Mouse (Mus musculus) forebrain, embryonic 15.5 days (tissue): ENCODE measurements at regions not wholly inside any gene's neighbourhood (a gene's known extent, or its start where the extent isn't known, plus 50 kb on each side); places are given as distances from the start of the nearest gene placed in this dataset.
A peak's percentile ranks its signal among the peaks of the same experiment; 100 is the strongest.
"Not testable (repeated sequence)": the region's sequence is repeated elsewhere in the genome, so short reads cannot be mapped to it uniquely, and the experiment has no call there.

Experiments used
- ATAC-seq: fragments of 200-750 bp; cut with Nextera tagmentation; replicated peaks from 2 replicates; pipeline ENCODE4 v1.8.0; 2017; ENCODE audit warnings: mild to moderate bottlenecking, moderate TSS enrichment, moderate library complexity
- H3K27ac ChIP-seq: fragments of 300-500 bp; sonication (generic); replicated peaks from 2 replicates; pipeline ENCODE4 v1.5.1; 2015; ENCODE audit warnings: mild to moderate bottlenecking, inconsistent platforms
- H3K27me3 ChIP-seq: fragments of 300-500 bp; sonication (generic); 2 replicates; pipeline ENCODE4 v1.6.1; 2015; ENCODE audit warnings: inconsistent platforms
- H3K36me3 ChIP-seq: fragments of 300-500 bp; sonication (generic); 2 replicates; pipeline ENCODE4 v1.6.1; 2015; ENCODE audit warnings: mild to moderate bottlenecking, inconsistent platforms
- H3K4me1 ChIP-seq: fragments of 300-500 bp; sonication (generic); 2 replicates; pipeline ENCODE4 v1.6.1; 2015; ENCODE audit warnings: inconsistent platforms
- H3K4me2 ChIP-seq: fragments of 300-500 bp; sonication (generic); replicated peaks from 2 replicates; pipeline ENCODE4 v1.6.1; 2015; ENCODE audit warnings: mild to moderate bottlenecking, inconsistent platforms
- H3K4me3 ChIP-seq: fragments of 300-500 bp; sonication (generic); 2 replicates; pipeline ENCODE4 v1.5.1; 2015; ENCODE audit warnings: mild to moderate bottlenecking, inconsistent platforms
- H3K9ac ChIP-seq: fragments of 300-500 bp; sonication (generic); replicated peaks from 2 replicates; pipeline ENCODE4 v1.6.1; 2015; ENCODE audit warnings: mild to moderate bottlenecking, inconsistent platforms
- H3K9me3 ChIP-seq: fragments of 300-500 bp; sonication (generic); 2 replicates; pipeline ENCODE4 v1.6.1; 2016; ENCODE audit warnings: inconsistent platforms
- WGBS: fragments of 180-500 bp; shearing (Covaris S2); methylation state at CpG from one replicate; pipeline ENCODE4 v1.1.7; 2015; ENCODE audit warnings: mixed read lengths; 5-methylcytosine and 5-hydroxymethylcytosine counted together

DNA sequence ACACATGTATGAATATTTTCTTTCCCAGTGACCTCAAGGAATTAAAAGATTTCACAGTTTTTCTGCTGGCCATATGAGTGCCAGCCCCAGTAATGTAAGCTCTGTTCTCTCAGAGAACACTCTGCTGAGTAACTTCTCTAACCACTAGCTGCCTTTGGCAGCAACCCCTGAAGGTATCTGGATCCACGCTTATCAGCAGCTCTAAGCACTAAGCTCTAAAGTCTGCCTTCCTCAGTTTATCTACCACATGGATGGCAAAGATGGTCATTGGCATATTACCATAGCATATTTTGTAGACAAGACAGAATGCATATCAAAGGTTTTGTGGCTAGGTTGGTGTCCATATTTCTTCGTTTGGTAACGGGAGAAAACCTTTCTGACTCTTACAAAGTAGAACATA is 592.3 kb upstream of the Chrm3 start:
- Histone ChIP-seq H3K27me3 (no peaks in the 10 kb centered on the region), H3K9me3 (no peaks in the 10 kb centered on the region), H3K4me2 (no peak overlapping the region), H3K27ac (no peak overlapping the region), H3K4me3 (no peak overlapping the region), H3K36me3 (no peaks in the 10 kb centered on the region), H3K9ac (no peak overlapping the region), H3K4me1 (no peaks in the 10 kb centered on the region)
- no peak for ATAC-seq
- WGBS, result 93% methylated on average over 3 of the region's 3 CpGs

DNA sequence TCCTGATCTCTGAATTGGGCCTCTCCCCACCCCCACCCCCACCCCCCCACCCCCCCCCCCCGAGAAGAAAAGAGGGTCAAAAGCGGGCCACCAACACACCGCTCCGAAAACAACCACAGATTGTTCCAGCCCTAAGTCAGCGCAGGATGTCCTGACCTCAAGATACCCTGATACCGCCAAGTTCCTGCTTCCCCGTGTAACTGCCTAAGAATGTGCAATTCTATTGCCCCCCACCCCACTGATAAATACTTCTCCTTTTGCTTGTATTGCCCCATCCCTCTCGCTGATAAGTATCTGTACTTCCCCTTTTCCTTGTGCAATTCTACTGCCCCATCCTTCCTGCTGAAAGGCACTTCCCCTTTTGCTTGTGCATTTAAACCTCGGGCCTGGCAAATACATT is 590.0 kb upstream of the Chrm3 start:
- not testable (repeated sequence) for H3K4me3 ChIP-seq, H3K27ac ChIP-seq, ATAC-seq, H3K4me2 ChIP-seq, H3K36me3 ChIP-seq, H3K9ac ChIP-seq, H3K27me3 ChIP-seq, H3K9me3 ChIP-seq, H3K4me1 ChIP-seq
- WGBS, result 83% methylated on average over 9 of the region's 9 CpGs

DNA sequence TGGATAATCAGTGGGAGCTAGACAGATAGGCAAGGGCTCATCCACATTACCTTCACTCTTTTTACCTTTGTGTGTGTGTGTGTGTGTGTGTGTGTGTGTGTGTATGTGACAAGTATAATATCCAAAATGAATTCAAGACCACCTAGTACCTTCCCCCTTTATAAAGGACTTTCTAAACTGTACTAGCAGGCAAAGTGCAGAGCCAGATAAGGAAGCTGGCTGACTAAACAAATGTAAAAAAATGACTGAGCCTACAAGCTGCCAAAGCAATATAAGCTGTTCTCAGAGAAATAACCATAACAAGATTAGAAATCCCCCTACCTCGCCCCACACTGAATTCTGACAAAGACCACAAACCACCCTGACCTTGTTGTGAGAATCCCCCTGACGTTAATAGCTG is 586.8 kb upstream of the Chrm3 start:
- Histone ChIP-seq H3K4me3 (no peak overlapping the region), H3K9me3 (no peaks in the 10 kb centered on the region), H3K9ac (no peak overlapping the region), H3K27me3 (no peaks in the 10 kb centered on the region), H3K4me2 (no peak overlapping the region), H3K4me1 (0 out of 2 replicates have a peak, but pooled peaks cover 5% of the 10 kb centered on the region), H3K27ac (no peak overlapping the region), H3K36me3 (no peaks in the 10 kb centered on the region)
- no peak for ATAC-seq
- WGBS, result 75% methylated on average over 2 of the region's 2 CpGs

DNA sequence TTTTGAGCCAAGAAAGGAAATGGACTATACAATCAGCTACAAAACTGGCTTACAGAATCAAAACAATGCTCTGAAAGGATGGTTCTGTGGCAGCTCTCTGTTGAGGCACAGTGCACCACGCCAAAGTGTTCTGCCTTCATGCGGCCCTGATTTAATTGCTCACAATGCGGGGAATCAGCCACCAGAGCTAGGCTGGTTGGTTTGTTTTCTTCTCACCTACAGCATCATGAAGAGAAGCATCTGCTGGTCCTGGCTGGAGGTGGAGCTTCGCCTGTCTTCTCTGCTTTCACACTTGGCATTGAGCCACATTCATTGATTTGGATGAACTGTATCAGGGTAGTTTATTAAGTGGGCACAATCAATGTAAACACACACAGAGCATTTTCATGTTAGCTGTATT is 583.2 kb upstream of the Chrm3 start:
- Histone ChIP-seq H3K9me3 (no peaks in the 10 kb centered on the region), H3K36me3 (no peaks in the 10 kb centered on the region), H3K9ac (no peak overlapping the region), H3K27ac (no peak overlapping the region), H3K4me3 (no peak overlapping the region), H3K27me3 (no peaks in the 10 kb centered on the region), H3K4me1 (0 out of 2 replicates have a peak, but pooled peaks cover 5% of the 10 kb centered on the region), H3K4me2 (no peak overlapping the region)
- 36% methylated on average over 4 of the region's 4 CpGs for WGBS
- ATAC-seq, result peak; percentile 75

DNA sequence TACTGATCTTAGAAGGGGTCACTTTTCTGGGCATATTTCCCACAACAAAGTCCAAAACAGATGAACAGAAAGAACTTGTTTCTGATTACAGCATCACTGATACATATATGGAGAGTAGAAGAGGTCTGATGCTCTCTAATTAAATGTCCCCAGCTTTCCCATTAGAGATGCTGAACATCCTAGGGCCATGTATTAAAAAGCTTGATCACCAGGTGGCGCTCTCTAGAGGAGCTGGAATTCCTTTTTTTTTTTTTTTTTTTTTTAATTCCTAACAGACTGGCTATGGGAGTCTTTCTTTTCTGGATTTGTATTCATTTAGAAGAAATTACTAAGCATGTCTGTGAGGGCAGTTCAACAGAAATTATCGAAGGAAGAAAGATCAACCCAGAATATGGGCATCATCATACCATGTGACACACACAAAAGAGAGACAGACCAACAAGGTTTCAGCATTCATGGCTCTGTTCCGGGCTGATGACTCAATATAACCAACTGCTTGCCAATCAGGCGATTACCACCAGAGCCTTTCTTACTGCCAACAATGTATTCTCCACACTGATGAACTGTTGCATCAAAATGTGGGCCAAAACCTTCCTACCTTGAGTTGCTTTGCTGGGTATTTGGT is 581.5 kb upstream of the Chrm3 start:
- H3K27me3 ChIP-seq, result no peaks in the 10 kb centered on the region
- H3K9ac ChIP-seq, result no peak overlapping the region
- H3K27ac ChIP-seq, result no peak overlapping the region
- no peak overlapping the region for H3K4me2 ChIP-seq
- no peak overlapping the region for H3K4me3 ChIP-seq
- 0 out of 2 replicates have a peak, but pooled peaks cover 5% of the 10 kb centered on the region for H3K4me1 ChIP-seq
- H3K36me3 ChIP-seq, result no peaks in the 10 kb centered on the region
- ATAC-seq, result 0 out of 2 replicates have a peak, but pooled peaks have one; percentile 41
- 44% methylated on average over 4 of the region's 4 CpGs for WGBS
- H3K9me3 ChIP-seq, result no peaks in the 10 kb centered on the region

DNA sequence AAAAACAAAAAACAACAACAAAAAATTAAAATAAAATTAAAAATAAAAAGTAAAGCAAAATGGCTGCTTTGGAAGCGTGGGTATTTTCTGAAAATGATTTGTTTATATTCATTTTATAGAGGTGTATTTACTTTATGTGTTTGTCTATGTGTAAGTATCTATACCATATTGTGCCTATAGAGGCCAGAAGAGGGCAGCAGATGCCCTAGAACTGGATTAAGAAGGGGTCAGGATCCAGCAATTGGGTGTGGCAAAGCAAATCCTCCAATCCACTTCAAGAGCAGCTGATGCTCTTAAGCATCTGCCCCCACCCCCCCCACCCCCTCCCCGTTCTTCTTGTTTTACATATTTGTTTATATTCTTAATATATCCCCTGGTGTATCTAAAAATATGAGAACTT is 577.6 kb upstream of the Chrm3 start:
- H3K4me2 ChIP-seq, result no peak overlapping the region
- H3K27me3 ChIP-seq, result no peaks in the 10 kb centered on the region
- no peaks in the 10 kb centered on the region for H3K36me3 ChIP-seq
- H3K9me3 ChIP-seq, result no peaks in the 10 kb centered on the region
- ATAC-seq, result no peak
- no peak overlapping the region for H3K27ac ChIP-seq
- no peak overlapping the region for H3K4me3 ChIP-seq
- H3K4me1 ChIP-seq, result no peaks in the 10 kb centered on the region
- 89% methylated on average over 2 of the region's 2 CpGs for WGBS
- no peak overlapping the region for H3K9ac ChIP-seq

DNA sequence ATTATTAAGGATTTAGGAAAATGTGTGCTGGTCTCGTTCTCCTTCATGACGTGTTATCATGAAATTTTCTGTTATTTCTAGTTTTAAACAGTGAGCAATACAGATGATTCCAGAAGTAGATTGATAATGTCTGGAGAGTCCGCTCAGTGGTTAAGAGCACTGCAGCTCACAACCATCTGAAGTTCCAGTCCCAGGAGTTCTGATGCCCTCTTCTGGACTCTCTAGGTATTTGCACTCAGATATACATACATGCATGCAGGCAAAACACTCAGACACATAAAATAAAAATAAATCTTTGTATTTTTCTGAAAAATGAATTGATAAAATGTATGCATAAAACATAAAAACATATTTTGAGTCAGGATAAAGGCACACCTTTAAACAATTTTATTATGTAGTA is 570.1 kb upstream of the Chrm3 start:
- Histone ChIP-seq H3K27me3 (no peaks in the 10 kb centered on the region), H3K4me2 (no peak overlapping the region), H3K36me3 (no peaks in the 10 kb centered on the region), H3K4me1 (no peaks in the 10 kb centered on the region), H3K4me3 (no peak overlapping the region), H3K27ac (no peak overlapping the region), H3K9me3 (no peaks in the 10 kb centered on the region), H3K9ac (no peak overlapping the region)
- 92% methylated on average over 3 of the region's 3 CpGs for WGBS
- ATAC-seq, result no peak

DNA sequence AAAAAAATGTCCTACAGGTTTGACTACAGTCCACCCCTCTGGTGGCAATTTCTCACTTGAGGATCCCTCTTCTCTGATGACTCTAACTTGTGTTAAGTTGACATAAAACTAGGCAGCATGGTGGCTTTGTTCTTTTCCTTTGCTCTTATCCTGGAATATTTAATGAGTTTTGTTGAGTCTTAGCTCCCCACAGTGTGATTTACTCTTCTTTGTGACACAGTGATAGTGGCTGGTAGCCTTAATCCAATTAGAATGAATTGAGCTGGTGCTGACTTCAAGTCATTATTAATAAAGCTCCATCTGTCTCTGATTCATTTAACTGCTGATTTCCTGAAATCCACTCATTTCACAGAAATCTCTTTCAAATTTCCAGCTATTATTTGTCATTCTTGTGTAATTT is 553.7 kb upstream of the Chrm3 start:
- Histone ChIP-seq H3K27ac (no peak overlapping the region), H3K27me3 (no peaks in the 10 kb centered on the region), H3K9ac (no peak overlapping the region), H3K9me3 (no peaks in the 10 kb centered on the region), H3K4me2 (no peak overlapping the region), H3K4me3 (no peak overlapping the region), H3K4me1 (no peaks in the 10 kb centered on the region), H3K36me3 (no peaks in the 10 kb centered on the region)
- no peak for ATAC-seq

DNA sequence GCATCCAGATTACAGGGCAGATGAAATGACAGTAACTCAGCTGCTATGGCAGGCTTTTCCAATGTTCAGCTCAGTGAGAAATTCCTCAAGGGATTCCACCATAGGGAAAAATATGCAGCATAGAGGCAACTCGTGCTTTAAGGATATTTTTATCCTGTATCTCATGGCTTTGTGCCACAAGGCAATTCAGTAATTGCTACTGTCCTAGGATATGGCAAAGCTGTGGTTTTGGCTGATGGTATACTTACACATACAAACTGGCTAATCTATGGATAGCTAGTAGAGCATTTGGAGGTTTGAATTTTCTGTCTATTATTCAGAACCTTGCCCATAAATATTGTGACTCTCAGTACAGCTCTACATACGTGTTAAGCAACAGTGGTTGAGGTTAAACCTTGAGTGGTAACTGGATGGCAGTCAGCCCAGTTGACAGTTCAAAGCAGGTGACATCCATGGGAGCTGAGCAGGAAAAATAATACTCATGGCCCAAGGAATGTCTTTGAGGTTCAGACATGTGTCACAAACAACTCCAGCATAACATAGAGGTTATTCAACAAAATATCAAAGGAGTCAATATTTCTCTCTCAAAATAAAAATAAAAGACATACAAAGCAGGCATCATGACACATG is 548.6 kb upstream of the Chrm3 start:
- H3K9me3 ChIP-seq, result no peaks in the 10 kb centered on the region
- H3K27me3 ChIP-seq, result no peaks in the 10 kb centered on the region
- no peaks in the 10 kb centered on the region for H3K36me3 ChIP-seq
- no peaks in the 10 kb centered on the region for H3K4me1 ChIP-seq
- WGBS, result 43% methylated on average over 2 of the region's 2 CpGs
- no peak overlapping the region for H3K27ac ChIP-seq
- no peak overlapping the region for H3K4me2 ChIP-seq
- no peak overlapping the region for H3K4me3 ChIP-seq
- no peak for ATAC-seq
- no peak overlapping the region for H3K9ac ChIP-seq

DNA sequence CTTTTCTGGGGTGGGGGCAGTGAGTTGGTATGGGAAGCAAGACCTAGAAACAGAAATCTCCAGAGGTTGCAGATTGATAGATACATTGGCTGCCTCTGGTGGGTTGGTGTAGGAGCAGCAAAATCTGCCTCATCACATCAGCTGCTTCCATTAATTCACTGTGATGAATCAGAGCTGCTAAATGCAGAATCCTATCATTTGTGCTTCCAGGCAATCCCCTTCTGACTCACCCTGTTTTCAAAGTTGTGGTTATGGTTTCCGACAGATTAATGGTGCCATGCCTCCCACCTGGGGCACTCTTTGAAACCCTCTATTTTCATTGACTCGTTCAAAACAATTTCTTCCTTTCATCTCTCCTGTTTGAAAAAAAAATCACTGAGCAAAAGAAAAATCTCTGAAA is 507.2 kb upstream of the Chrm3 start:
- no peak for ATAC-seq
- H3K27me3 ChIP-seq, result no peaks in the 10 kb centered on the region
- 71% methylated on average over 2 of the region's 2 CpGs for WGBS

DNA sequence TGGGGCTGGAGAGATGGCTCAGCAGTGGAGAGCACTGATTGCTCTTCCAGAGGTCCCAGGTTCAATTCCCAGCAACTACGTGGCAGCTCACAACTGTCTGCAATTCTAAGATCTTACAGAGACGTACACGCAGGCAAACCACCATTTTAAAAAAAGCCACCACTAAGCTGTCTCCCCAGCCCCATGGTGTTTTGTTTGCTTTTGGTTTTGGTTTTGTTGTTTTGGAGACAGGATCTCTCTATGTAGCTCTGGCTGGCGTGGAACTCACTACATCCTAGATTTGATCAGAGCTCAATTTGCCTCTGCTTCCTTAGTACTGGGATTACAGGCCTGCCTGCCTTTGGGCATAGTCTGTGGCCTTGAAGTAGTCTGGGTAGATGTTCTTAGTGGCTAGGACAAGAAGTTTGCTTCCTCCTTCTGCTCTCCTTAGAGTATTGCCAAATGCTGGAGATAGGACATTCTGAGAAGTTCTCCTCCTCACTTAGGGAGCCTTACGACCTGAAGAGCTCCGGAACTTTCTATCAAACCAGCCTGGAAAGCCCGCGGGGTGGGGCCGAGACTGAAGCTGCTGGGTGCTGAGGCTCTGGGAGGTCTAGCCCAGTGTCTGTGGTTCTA is 495.4 kb upstream of the Chrm3 start:
- H3K27ac ChIP-seq, result not testable (repeated sequence)
- 93% methylated on average over 9 of the region's 9 CpGs for WGBS

More for the DNA sequence above, 507.2 kb upstream of the Chrm3 start:
- Histone ChIP-seq H3K9me3 (no peaks in the 10 kb centered on the region), H3K36me3 (no peaks in the 10 kb centered on the region), H3K4me1 (no peaks in the 10 kb centered on the region), H3K4me2 (no peak overlapping the region), H3K9ac (no peak overlapping the region), H3K27ac (no peak overlapping the region), H3K4me3 (no peak overlapping the region)

DNA sequence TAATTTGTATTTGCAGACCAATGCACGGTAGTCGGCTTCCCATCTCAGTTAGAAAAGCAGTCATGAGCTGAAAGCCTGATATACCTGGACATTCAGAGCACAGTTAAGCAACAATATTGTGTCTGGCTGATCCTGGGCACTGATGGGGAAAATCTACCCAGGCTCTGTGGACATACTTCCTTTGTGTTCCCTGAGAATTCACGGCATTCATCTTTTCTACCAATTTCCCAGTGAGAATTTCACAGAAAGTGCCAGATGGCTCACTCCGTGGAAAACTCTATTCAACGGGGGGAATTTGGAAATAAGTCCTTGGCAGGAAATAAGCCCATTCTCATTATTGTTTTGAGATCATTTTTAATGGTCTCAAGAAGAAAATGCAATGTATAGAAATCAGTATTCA is 484.6 kb upstream of the Chrm3 start:
- ATAC-seq, result peak; percentile 43; the same call in 1 of the 2 replicates

More for the DNA sequence above, 495.4 kb upstream of the Chrm3 start:
- ATAC-seq, H3K27me3 ChIP-seq, H3K36me3 ChIP-seq, H3K4me1 ChIP-seq, H3K4me3 ChIP-seq, H3K9ac ChIP-seq, H3K9me3 ChIP-seq, H3K4me2 ChIP-seq: not testable (repeated sequence)

More for the DNA sequence above, 484.6 kb upstream of the Chrm3 start:
- Histone ChIP-seq H3K9me3 (no peaks in the 10 kb centered on the region), H3K4me3 (no peak overlapping the region), H3K36me3 (no peaks in the 10 kb centered on the region), H3K27ac (no peak overlapping the region), H3K9ac (no peak overlapping the region), H3K4me1 (0 out of 2 replicates have a peak, but pooled peaks cover 3% of the 10 kb centered on the region), H3K27me3 (no peaks in the 10 kb centered on the region), H3K4me2 (no peak overlapping the region)
- 39% methylated on average over 5 of the region's 5 CpGs for WGBS
